Mouse (Mus musculus): ENCODE results near the gene Ankrd13d.

Ankrd13d gene

GRCm38 (mm10) chr19:4282898-4283553 lies at the start of gene Ankrd13d:
Gene Ankrd13d, minus strand, starts transcription at chr19:4283137.
- DNase-seq (ENCODE audit: low spot score in 2 of 2), result peak; percentile 75 to 84

- DNase-seq (ENCODE audit: low spot score in 2 of 2), result no peak
Measured at GRCm38 (mm10) chr19:4332653-4333052, 49.7 kb upstream of the Ankrd13d start.

- DNase-seq (ENCODE audit: low spot score in 2 of 2), result no peak
Measured at GRCm38 (mm10) chr19:4331273-4331672, 48.3 kb upstream of the Ankrd13d start.

GRCm38 (mm10) chr19:4330603-4331002 lies 47.7 kb upstream of the Ankrd13d start:
- no peak for DNase-seq (ENCODE audit: low spot score in 2 of 2)

GRCm38 (mm10) chr19:4328737-4329304 lies 45.9 kb upstream of the Ankrd13d start:
- no peak for DNase-seq (ENCODE audit: low spot score in 2 of 2)

- DNase-seq (ENCODE audit: low spot score in 2 of 2), result no peak
Measured at GRCm38 (mm10) chr19:4326881-4327280, 43.9 kb upstream of the Ankrd13d start.

GRCm38 (mm10) chr19:4326106-4326505 lies 43.2 kb upstream of the Ankrd13d start:
- DNase-seq (ENCODE audit: low spot score in 2 of 2), result no peak

GRCm38 (mm10) chr19:4322134-4322533 lies 39.2 kb upstream of the Ankrd13d start:
- DNase-seq (ENCODE audit: low spot score in 2 of 2), result no peak

- no peak for DNase-seq (ENCODE audit: low spot score in 2 of 2)
Measured at GRCm38 (mm10) chr19:4321622-4322021, 38.7 kb upstream of the Ankrd13d start.

- DNase-seq (ENCODE audit: low spot score in 2 of 2), result no peak
Measured at GRCm38 (mm10) chr19:4319272-4319671, 36.3 kb upstream of the Ankrd13d start.

GRCm38 (mm10) chr19:4317181-4317580 lies 34.2 kb upstream of the Ankrd13d start:
- no peak for DNase-seq (ENCODE audit: low spot score in 2 of 2)

- no peak for DNase-seq (ENCODE audit: low spot score in 2 of 2)
Measured at GRCm38 (mm10) chr19:4315223-4315944, 32.4 kb upstream of the Ankrd13d start.

- peak in 1 of 2 experiments; percentile 45 for DNase-seq (ENCODE audit: low spot score in 2 of 2)
Measured at GRCm38 (mm10) chr19:4309776-4310185, 26.8 kb upstream of the Ankrd13d start.

- DNase-seq (ENCODE audit: low spot score in 2 of 2), result no peak
Measured at GRCm38 (mm10) chr19:4309302-4309701, 26.4 kb upstream of the Ankrd13d start.

GRCm38 (mm10) chr19:4306190-4306577 lies 23.2 kb upstream of the Ankrd13d start, which contains the start of gene Grk2:
Gene Grk2, minus strand, starts transcription at chr19:4306222.
- DNase-seq (ENCODE audit: low spot score in 2 of 2), result peak; percentile 68 to 76

GRCm38 (mm10) chr19:4305491-4306189 lies 22.7 kb upstream of the Ankrd13d start:
- no peak for DNase-seq (ENCODE audit: low spot score in 2 of 2)

GRCm38 (mm10) chr19:4304871-4305321 lies 22.0 kb upstream of the Ankrd13d start:
- DNase-seq (ENCODE audit: low spot score in 2 of 2), result no peak

- DNase-seq (ENCODE audit: low spot score in 2 of 2), result no peak
Measured at GRCm38 (mm10) chr19:4304251-4304821, 21.4 kb upstream of the Ankrd13d start.

GRCm38 (mm10) chr19:4303640-4303995 lies 20.7 kb upstream of the Ankrd13d start:
- DNase-seq (ENCODE audit: low spot score in 2 of 2), result no peak

GRCm38 (mm10) chr19:4302936-4303639 lies 20.2 kb upstream of the Ankrd13d start:
- DNase-seq (ENCODE audit: low spot score in 2 of 2), result no peak
